Mouse (Mus musculus) liver, embryonic 14.5 days (tissue): ENCODE data around the gene Fmnl1.

Experiments used
- CTCF ChIP-seq: IDR thresholded peaks from 2 replicates; pipeline ENCODE4 v1.5.1; 2016; ENCODE audit warnings: antibody characterized with exemption, low read depth, control low read depth
- EP300 ChIP-seq: IDR thresholded peaks from 2 replicates; pipeline ENCODE4 v1.6.1; 2016; ENCODE audit warnings: antibody characterized with exemption, low read depth

DNA sequence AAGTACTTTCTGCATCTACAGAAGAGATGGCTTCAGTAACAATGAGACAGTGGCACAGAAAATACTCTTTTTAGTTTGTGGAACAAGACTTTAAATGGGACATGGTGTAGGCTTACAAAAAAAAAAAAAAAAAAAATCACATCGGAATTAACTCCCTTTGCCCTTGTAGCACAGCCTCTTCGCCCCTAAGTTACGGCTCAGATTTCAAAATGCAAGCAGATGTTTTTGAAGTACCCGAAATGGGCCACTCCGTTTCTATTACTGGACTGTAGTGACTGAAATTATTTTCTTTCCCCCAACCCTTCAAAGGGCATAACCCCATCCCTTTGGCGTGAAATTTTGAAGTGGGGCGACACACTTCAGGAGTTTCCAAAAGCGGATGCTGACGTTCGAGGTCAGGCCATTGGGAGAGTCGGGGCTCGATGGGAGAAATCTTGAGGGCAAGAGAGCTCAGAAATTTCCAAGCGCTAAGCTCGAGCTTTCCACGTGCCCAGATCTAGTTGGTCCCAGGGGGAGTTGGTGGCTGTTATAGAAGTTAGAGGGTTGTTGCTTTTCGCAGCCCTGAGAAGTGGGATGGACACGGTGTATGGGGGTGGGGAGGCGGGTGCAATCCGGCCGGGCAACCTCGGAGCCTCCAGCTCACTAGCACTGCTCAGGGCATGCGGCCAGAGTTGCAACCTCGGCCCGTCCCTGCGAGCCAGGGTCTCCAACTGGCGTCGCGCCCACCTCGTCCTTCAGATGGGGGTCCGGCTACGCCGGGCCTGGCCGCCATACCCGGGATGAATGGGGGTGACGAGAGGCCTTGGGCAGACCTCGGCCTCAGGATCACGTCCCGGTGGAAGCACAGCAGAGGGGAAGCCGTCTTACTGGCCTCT lies 39.0 kb upstream of the Fmnl1 start, which contains the start of gene Hexim2:
- no peak for TF ChIP-seq CTCF
- TF ChIP-seq EP300 = no peak
